Mouse (Mus musculus) urinary bladder, postnatal 36 days (tissue): Measurements from ENCODE around the gene Itpr3.

Experiments used
- DNase-seq, 2 experiments: peaks; one replicate each; pipeline ENCODE4 v3.0.0; 2022; ENCODE audit warnings: low spot score in 2 of 2, mixed read lengths in 1 of 2

Itpr3 gene

DNA sequence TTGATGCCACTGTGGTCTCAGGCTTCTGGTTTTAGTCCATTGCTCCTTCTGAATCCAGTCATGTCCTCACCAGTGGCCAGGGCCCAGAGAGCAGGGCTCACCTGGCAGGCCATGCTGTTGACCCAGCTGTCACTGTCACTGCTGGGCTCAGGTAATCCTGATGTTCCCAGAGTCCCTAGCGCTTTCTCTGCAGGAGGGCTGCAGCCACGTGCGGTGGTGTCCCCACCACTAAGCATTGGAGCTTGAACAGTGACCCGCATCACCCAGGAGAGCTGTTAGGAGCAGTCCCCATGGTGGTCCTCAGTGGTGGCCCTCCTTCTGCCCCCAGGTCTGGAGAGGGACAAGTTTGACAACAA, 62.4 kb downstream of the Itpr3 start:
- DNase-seq = no peak

DNA sequence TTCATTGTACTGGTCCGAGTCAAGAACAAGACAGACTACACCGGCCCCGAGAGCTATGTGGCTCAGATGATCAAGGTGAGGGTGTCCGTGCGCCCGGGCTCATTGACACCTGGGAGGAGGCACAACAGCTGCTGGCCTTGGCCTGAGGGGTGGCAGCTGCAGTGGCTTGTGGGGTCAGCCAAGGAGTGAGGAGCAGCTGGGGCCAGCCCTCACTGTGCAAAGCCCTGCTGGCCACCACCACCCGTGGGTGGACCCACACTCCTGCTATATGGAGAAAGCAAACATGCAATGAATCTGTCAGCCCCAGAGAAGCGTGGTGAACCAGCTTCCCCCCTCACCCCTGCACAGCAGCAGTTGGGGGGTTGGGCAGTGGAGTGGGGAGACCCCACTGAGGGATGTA, 62.9 kb downstream of the Itpr3 start:
- DNase-seq = no peak

DNA sequence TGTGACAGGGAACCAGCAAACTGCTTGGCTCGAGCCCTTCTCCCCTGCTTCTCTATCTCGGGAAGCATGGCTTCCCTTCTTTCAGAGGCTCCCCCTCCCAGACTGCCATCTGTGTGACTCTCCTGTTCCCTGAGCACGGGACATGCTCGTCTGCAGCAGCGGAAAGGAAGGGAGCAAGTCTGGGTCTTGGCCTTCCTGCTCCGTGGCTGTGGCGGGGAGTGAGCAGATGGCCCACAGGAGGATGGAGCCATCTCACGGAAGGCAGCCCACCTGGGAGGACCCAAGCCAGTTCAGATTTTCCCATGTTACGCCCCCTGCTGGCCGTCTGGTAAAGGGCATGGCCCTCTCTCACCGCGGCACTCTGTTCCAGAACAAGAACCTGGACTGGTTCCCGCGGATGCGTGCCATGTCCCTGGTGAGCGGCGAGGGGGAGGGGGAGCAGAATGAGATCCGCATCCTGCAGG, 63.5 kb downstream of the Itpr3 start:
- peak in 1 of 2 experiments; percentile 60 for DNase-seq

DNA sequence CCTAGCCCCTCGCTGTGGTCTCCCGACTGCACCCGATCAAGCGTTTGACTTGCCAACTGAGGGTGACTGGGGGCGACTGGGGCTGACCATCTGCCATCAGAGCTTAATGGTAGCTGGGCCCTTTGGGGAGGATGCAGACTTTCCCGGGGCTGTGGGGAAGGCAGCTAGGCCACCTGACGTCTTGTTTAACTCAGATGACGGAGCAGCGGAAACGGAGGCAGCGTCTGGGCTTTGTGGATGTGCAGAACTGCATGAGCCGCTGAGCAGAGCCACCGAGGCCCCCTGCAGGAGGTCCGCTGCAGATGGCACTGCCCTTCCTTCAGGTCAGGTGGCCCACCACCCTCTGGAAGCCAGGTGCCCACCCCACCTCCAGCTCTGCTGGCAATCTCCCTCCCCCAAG, 64.2 kb downstream of the Itpr3 start:
- no peak for DNase-seq

DNA sequence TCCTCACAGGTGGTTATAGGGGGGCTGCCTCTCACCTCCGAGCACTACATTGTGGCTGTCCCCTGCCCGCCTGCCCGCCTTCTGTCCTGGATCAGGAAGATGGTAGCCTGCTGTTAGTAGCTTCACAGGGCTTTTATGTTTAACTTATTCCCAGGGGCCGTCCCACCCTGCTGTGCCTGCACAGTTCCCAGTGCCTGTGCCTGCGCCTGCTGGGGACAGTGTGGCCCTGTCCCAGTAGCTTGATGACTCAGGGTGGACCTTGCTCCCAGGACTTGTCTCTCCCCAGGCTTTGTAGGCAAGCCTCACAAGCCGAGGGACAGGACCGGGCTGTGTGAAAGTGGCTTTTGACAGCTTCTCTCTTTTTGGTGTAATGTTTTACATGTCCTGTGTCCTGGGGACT, 64.7 kb downstream of the Itpr3 start:
- no peak for DNase-seq

DNA sequence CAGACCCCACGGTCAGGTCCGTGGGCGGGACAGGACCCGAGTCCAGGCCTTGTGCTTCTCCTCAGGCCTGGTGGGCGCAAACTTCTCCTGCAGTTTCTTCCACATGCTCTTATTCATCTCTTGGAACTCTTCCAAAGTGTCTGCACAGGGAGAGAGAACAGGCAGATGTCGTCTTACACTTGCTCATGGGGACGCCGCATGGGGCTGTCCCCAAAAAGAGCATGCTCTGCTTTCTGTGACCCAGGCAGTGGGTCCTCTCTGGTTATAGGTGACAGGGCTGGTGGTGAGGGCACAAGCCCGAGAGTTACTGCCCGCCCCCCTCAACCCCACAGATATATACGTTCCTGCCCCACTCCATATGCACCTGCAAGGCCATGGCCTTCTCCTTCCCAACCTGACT, 65.6 kb downstream of the Itpr3 start:
- DNase-seq = no peak

DNA sequence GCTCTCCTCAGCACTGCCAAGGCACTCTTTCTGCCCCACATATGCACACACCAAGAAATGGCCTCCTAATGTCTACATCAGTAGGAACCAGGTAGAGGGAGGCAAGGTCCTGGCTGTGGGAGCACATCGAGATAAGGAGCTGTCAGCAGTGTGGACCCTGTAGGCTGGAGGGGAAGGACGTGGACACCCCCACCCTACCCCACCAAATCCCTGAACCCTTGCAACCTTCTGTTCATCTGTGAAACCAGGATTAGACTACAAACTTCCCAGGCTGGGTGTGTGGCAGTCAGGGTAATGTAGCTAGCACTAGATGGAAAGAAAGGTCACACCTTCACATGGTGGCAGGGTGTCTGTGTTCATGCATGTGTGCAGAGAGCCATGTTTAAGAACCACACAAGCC, 66.0 kb downstream of the Itpr3 start:
- no peak for DNase-seq

DNA sequence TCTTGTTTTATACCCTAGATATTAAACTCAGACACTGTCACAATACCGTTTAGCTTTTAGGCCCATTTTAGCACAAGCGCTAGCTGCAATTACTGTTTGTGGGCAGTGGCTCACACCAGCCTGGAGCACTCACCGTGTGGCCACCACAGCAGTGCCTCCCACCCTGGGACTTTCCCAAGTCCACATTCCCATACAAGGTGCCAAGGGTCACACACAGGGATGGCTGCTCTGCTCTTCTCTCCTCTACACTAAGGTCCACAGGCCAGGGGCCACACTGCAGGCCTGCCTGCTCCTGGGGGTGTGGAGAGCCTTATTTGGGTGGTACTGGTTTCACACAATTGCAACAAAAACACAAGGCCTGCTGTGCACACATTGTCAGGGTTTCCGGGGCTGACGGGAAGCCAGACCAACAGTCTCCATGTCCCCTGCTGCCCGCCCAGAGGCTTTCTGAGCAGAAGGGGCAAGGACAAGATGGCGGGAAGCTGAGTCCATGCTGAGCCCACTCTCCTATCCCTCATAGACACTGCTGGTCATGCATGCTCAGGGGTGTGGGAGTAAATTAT, 66.8 kb downstream of the Itpr3 start:
- DNase-seq = no peak

DNA sequence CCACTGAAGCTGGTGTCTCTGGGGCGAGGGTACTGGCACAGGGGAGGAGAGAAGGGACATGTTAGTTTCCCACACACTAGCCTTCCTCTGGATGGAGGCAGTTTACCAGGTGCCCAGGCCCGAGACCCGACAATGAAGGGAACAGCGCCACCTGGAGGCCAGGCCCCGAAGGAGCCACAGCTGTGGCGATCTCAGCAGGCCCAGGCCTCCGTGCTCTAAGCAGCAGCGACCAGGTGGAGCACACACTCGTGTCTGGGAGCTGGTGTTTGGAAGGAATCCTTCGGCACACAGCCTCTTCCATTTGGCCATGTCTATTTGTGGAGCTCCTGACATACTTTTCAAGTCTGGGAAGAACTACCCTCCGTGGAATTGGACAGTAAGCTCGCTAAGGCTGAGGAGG, 68.1 kb downstream of the Itpr3 start:
- DNase-seq = peak; percentile 64 to 68

DNA sequence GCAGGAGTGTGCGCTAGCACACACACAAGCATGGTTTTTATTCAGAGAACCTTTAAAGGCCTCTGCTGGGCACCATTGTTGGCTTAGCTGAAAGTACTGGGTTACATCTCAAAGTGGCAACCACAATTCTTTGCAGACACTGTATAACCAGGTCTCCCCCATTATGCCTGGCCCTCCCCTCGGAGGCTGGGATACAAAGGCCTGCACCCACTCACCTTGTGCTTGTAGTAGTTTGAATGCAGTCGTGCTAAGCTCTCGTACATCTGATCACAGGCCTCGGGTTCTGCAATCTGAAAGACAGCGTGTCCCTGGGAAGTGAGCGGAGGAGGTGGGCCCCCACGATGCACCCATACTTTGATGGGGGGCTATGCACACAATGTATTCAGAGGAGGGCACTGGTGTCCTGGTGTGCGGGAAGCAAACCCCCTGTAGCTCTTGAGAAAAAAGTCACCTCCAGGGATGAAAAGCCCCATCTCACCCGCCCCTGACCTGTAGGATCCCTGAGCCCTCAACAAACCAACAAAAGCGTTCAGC, 68.6 kb downstream of the Itpr3 start:
- DNase-seq = no peak

DNA sequence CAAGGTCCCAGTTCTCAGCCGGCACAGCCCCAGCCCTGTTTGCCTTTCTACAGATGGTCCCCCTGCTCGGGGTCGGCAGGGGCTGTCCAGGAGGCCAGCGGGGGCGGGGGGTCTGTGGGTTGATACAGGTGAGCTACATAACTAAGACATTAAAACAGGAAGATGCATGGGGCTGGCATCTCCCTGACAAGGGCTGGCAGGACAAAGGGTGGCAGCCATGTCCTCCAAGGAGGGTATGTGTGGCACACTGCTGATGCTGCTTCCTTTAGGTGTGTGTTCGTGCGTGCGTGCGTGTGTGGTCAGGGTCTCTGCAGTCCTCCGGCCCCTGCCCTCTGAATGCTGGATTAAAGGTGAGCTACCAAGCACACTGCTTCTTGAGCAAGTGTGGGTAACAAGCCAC, 69.9 kb downstream of the Itpr3 start:
- no peak for DNase-seq

DNA sequence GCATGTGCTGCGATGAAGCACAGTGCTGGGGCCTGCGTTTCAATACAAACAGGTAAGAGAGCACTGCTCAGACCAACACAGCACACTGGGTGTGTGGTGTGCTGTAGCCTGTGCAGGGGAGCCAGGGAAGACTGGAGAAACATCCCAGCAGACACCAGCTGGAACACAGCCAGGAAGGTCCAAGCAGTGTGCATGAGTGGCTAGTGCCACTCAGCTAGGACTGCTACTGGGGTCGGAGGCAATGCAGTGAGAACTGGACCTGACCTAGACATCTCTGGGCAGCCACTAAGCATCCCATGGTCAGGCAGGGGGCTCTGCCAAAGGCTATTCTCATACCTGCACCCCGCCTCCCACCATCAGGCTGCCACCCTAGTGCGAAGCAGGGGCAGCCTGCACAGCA, 71.1 kb downstream of the Itpr3 start:
- DNase-seq = no peak

DNA sequence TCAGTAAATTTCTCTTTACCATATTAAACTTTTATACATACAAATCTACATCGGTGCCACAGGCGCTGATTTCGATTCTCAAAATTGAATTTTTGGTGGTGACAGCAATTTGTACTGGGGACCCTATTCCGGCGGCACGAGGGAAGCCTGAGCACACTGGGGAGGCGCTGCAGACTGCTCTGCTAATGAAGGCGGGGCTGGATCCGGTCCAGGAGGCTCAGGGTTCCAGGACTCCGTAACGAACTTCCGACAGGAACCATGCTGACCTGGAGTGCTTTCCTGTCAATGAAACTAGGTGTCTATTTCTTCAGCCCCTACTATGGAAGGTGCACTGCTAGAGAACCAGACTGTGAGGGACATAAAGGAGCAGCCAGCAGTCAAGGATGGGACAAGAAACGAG, 72.2 kb downstream of the Itpr3 start:
- DNase-seq = no peak

DNA sequence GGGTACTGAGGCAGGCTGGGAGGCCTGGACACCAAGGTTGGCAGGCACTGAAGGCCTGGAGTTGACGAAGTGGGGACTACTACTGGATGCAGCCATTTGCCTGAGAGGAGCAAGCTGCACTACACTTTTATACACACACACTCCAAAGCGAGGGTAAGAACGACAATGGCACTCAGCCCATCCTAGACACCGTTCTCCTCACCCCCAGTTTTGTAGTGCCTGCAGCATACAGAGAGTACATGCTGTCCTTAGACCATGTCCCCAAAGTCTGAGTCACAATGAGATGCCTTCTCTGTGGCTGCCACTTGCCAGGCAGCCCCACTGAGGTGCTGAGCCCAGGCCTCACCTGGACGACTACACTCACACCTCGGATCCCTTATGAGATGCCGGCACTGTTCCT, 72.7 kb downstream of the Itpr3 start:
- no peak for DNase-seq

DNA sequence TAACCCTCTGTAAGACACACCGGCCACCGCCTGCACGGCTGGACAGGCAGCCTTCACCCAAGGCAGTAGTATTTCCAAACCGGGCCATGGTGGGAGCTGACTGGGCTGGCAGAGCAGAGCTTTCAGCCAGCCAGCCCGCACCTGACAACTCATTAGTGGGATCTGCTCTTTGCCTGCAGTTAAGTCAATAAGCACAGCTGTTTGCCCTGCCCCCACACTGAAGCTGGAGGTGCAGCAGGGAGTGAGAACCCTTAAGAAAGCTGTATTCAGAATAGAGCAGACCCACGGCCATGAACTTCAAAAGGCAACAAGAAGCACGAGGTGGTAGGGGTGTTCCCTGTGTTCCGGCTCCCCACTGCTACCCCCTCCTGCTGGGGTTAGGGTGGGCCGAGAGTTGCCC, 73.1 kb downstream of the Itpr3 start:
- DNase-seq = no peak

DNA sequence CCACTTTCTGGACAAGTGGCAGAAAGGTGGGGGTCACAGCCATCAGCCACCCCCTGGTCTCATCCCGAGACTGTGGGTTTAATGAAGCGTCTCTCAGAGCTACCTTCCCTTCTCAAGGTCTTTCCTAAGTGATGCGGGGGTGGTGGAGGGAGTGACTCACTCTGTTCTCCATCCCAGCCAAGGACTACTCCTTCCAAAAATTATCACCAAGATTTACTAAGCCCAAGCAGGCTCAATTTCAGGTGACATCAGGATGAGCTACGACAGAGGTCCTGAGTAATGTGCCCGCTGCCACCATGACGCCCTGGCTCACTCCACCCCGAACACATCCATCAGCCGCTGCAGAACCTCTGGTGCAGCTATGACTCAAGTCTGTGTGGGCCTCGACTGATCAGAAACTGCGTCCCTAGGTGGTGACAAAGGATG, 74.1 kb downstream of the Itpr3 start:
- no peak for DNase-seq

DNA sequence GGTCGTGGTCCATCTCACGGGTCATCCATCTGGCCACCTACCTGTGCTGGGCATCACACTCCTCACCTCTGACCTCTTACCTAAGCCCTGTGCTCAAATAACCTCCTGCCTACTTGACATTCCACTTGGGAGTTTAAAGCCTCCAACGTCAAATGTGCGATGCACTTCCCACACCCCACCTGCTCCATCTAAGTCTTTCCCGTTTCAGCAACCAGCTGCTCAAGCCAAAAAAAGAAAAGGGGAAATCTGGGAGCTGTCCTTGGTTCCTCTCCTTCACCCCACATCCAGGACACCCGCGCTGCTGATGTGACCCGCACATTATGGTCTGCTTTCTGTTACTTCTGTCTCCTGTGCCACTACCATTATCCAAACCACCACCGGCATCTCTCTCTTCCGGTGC, 75.1 kb downstream of the Itpr3 start:
- no peak for DNase-seq

DNA sequence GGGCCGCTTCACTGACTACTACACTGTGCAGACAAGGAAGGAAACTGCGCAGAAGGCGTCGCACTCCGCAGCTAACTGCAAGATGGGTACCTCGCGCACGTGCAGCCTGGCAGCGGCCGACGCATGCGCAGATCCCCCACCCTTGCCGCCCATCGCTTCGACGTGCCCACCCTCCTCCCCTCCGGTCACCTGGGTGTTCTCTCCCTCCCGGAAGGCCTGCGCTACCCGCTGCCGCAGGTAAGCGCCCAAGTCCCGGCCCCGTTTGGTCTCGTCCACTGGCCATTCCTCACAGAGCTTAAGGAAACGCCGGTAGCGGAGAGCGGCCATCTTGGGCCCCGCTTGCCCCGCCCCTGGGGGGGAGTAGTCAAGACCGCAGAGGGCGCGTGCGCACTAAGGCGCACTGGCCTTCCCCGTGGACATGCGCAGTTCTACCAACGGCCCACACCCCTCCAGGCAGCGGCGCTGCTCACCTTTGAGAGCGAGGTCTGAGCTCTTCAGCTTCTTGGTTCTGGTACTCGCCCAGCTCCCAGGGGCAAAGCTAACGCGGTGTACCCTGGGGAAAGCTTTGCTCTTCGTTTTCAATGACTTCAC, 76.5 kb downstream of the Itpr3 start, which contains the start of gene Uqcc2:
Gene Uqcc2 (minus strand): TSS at position 366 of the 591 bp plus-strand sequence.
- peak; percentile 95 to 97 for DNase-seq

DNA sequence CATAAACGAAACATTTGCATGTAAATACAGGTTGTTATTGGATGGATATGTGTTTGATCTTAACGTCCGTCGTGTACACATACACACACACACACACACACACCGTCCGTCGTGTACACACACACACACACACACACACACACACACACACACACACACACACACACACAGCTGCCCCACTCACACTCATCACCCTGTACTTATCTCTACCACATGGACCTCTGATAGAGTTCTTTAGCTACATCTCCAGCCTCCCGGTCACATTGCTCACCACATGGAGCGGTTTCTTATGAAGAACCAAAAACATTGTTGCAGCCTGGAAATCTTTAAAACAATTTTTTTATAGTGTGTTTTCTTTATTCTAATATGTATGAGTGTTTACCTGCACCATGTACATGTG, 77.1 kb downstream of the Itpr3 start:
- DNase-seq = no peak

DNA sequence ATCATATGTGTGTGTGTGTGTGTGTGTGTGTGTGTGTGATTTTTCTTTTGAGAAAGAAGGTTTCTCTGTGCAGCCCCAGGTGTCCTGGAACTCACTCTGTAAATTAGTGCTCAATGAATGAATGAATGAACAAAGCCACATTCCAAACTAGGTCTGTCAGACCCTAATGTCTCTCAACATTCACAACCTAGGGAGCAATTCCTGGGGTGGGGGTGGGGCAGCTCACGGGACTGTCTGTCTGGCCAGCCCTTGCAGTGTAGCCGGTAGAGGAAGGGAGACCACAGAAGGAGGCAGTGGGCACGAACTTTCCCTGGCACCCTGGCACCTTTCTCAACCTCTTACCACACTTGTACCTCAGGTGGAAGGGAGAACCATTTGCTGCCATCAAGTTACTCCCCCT, 77.6 kb downstream of the Itpr3 start:
- no peak for DNase-seq

DNA sequence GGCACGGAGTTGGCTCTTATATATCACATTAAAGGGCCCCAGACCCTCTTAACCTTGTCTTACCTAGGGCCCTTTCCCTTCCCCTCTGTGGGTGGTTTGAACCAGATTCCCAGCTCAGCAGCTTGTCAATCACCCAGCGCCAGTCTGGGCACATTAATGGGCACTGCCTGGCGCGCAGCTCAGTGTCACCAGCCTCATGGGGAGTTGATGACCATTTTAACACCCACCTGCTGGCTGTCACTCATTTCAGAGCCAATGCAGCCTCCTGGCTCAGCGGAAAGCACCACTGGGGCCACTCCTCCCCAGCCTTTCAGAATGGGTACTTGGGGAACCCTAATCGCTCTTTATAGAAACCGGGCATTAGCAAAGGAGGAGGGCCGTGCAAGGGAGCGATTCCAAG, 81.3 kb downstream of the Itpr3 start:
- DNase-seq = no peak

DNA sequence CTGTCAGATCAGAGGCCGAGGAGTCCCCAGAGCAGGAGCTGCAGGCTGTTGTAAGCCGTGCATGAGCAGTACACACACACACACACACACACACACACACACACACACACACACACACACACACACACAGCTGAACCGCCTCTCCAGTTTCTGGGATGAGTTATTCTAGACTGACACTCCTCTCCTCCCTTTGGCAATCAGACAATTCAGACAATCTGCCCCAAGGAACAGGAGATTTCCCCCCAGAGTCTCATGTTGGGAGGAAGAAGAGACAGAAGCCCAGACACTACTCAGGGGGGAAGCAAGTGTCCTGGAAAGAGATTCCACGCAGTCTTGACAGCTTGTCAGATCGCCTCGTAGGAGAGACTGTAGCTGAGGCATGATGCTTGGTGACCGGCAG, 82.2 kb downstream of the Itpr3 start:
- DNase-seq = no peak

DNA sequence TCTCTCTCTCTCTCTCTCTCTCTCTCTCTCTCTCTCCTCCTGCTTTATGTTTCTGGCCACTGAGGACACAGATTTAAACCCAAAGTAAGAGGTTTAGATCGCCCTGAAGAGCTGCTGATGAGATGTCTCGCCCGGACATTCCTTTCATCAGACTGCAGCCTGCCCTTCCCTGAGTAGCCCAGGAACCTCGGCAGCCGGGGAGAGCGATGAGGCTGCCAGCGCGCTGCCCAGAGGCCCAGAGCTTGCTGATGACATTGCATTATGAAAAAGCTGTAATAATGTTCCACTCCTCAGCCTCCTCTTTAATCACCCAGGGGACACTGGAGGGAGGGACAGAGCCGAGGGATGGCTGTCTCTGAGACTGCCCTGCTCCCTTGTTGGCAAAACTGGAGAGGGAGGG, 83.2 kb downstream of the Itpr3 start:
- DNase-seq = no peak

DNA sequence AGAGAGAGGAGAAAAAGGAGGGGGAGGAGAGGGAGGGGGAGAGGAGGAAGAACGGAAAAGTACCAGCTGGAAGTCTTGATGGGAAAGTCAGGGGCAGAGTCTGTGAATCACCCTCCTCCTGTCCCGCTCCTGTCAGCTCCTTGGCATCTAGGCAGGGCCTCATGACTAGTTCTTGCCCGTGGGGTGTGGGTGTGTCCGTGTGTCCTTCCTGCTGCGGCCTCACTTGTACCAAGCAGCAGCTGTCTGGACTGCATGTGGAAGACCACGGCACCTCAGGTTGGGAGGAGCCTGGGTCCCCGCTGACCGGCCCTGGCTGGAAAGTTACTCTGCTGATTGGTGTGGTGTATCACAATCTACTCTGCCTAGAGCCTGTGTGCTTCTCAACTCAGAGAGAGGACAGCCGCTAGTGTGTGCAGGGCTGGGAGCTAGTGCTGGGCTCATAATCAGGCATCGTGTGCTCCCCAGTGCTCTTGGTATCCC, 84.9 kb downstream of the Itpr3 start:
- peak; percentile 46 to 55 for DNase-seq
